8 mouse cellular contexts compared by ENCODE assay signal in the genomic region with DNA sequence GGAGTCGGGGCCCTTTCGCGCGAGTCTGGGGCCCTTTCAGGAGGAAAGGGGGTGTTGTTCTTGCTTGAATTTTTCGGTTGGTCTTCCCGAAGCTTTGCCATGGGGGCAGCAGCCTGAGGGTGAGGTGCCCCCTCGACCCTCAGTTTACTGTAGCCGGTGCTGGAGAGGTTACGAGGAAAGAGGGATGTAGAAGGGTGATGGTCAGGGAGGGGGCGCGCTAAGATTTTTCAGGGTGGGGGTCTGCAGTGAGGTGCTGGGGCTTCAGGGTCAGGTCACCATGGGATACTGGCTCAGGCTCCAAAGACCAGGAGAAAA. TPM values are rescaled to one million over a fixed set of nuclear protein-coding genes. Genes with fewer than 3 reads are reported as not detected.
A peak's percentile ranks its signal among the peaks of the same experiment; 100 is the strongest.
DNase-seq lines count a peak whose midpoint lies in the region; ATAC-seq and TF ChIP-seq lines count a peak whose summit lies in the region.

No protein-coding gene starts in this region.

- peak overlapping the region; percentile 79 for H3K9ac ChIP-seq in heart, embryonic 13.5 days
- H3K9ac ChIP-seq in CH12.LX (ENCODE audit: insufficient read depth, low read depth) = peak overlapping the region; percentile 82
- peak overlapping the region; percentile 64 for H3K9ac ChIP-seq in forebrain, embryonic 14.5 days (ENCODE audit: low read length)
- peak overlapping the region; percentile 49 for H3K9ac ChIP-seq in liver, embryonic 15.5 days

- H3K79me2 ChIP-seq in CH12.LX (replicated peaks; ENCODE audit: control insufficient read depth, extremely low read depth, insufficient read depth, poor library complexity, severe bottlenecking) = peaks cover 40% of the 10 kb centered on the region

- WGBS in heart, embryonic 13.5 days = under 1% methylated on average over 11 of the region's 11 CpGs
- WGBS in forebrain, embryonic 14.5 days = under 1% methylated on average over 11 of the region's 11 CpGs
- WGBS in liver, embryonic 15.5 days (ENCODE audit: insufficient replicate concordance) = 1% methylated on average over 11 of the region's 11 CpGs

- TF ChIP-seq RAD21 in CH12.LX (IDR thresholded peaks at IDR 0.05; ENCODE audit: low read depth, low read length) = no peak

- no peak for DNase-seq in heart, adult 11 months
- DNase-seq in CH12.LX (ENCODE audit: extremely low read depth) = no peak
- no peak for DNase-seq in forebrain, embryonic 14.5 days (ENCODE audit: low spot score)
- no peak for DNase-seq in spleen, postnatal 36 days (ENCODE audit: low spot score in 2 of 2)
- DNase-seq in cerebellum, adult 9-10 months = no peak
- no peak for DNase-seq in ovary, postnatal 36 days (ENCODE audit: low spot score)

- no peak for TF ChIP-seq POLR2A in CH12.LX (IDR thresholded peaks at IDR 0.05; ENCODE audit: low read depth, low read length)

- in situ Hi-C loops in CH12.LX (cut with MboI; ENCODE audit: low pct_ligation_motif_present, low pct_unique_long_range_greater_than_20kb, low sequenced_read_pairs) = no loop called here

- no peak overlapping the region for H3K27ac ChIP-seq in heart, embryonic 13.5 days (replicated peaks)
- no peak overlapping the region for H3K27ac ChIP-seq in CH12.LX (ENCODE audit: insufficient read depth, low read depth)
- no peak overlapping the region for H3K27ac ChIP-seq in forebrain, embryonic 14.5 days (ENCODE audit: low read depth, low read length)
- H3K27ac ChIP-seq in liver, embryonic 15.5 days (replicated peaks) = 0 out of 2 replicates have a peak overlapping the region, but pooled peaks have one; percentile 22

- TF ChIP-seq EP300 in CH12.LX (IDR thresholded peaks at IDR 0.05; ENCODE audit: low read length) = no peak

- H3K9me3 ChIP-seq in heart, embryonic 13.5 days = no peaks in the 10 kb centered on the region
- no peaks in the 10 kb centered on the region for H3K9me3 ChIP-seq in CH12.LX (replicated peaks; ENCODE audit: low read length)
- no peaks in the 10 kb centered on the region for H3K9me3 ChIP-seq in forebrain, embryonic 14.5 days (replicated peaks; ENCODE audit: control insufficient read depth, low read length)
- H3K9me3 ChIP-seq in liver, embryonic 15.5 days (replicated peaks) = no peaks in the 10 kb centered on the region

- peaks cover 59% of the 10 kb centered on the region for H3K4me1 ChIP-seq in heart, embryonic 13.5 days
- peaks cover 8 to 55% of the 10 kb centered on the region in 2 experiments for H3K4me1 ChIP-seq in CH12.LX (ENCODE audit: control insufficient read depth in 1 of 2, insufficient read depth in 2 of 2)
- H3K4me1 ChIP-seq in forebrain, embryonic 14.5 days (ENCODE audit: control insufficient read depth, insufficient read depth, low read length) = peaks cover 40% of the 10 kb centered on the region
- peaks cover 79% of the 10 kb centered on the region for H3K4me1 ChIP-seq in liver, embryonic 15.5 days (replicated peaks)

- no peak for ATAC-seq in heart, embryonic 13.5 days (ENCODE audit: extremely low read depth, insufficient number of reproducible peaks, low FRiP score, low TSS enrichment)
- ATAC-seq in forebrain, embryonic 14.5 days = no peak
- no peak for ATAC-seq in liver, embryonic 15.5 days (ENCODE audit: insufficient read depth)

- H3K4me3 ChIP-seq in heart, embryonic 13.5 days = peak overlapping the region; percentile 94
- H3K4me3 ChIP-seq in CH12.LX (replicated peaks in 1 of 3; ENCODE audit: low read depth in 2 of 3, low read length in 2 of 3, poor library complexity in 1 of 3) = peak overlapping the region; percentile 44 to 63 (median 47)
- peak overlapping the region; percentile 90 for H3K4me3 ChIP-seq in forebrain, embryonic 14.5 days (ENCODE audit: low read depth, low read length)
- peak overlapping the region; percentile 98 for H3K4me3 ChIP-seq in liver, embryonic 15.5 days (replicated peaks)

- dilution Hi-C loops in CH12.LX (cut with MboI; ENCODE audit: extremely low pct_ligation_motif_present, extremely low pct_unique_long_range_greater_than_20kb, low sequenced_read_pairs) = no loop called here

- peak overlapping the region; percentile 99 for H3K4me2 ChIP-seq in heart, embryonic 13.5 days
- H3K4me2 ChIP-seq in CH12.LX (ENCODE audit: insufficient read depth, low read depth, poor library complexity, severe bottlenecking) = peak overlapping the region; percentile 94
- H3K4me2 ChIP-seq in forebrain, embryonic 14.5 days (ENCODE audit: low read length) = peak overlapping the region; percentile 99
- peak overlapping the region; percentile 100 for H3K4me2 ChIP-seq in liver, embryonic 15.5 days

- H3K36me3 ChIP-seq in heart, embryonic 13.5 days = no peaks in the 10 kb centered on the region
- H3K36me3 ChIP-seq in CH12.LX (replicated peaks in 1 of 2; ENCODE audit: control insufficient read depth in 1 of 2, insufficient read depth in 1 of 2, low read length in 1 of 2) = no peaks in the 10 kb centered on the region
- no peaks in the 10 kb centered on the region for H3K36me3 ChIP-seq in forebrain, embryonic 14.5 days (ENCODE audit: control insufficient read depth, insufficient read depth, low read length)
- no peaks in the 10 kb centered on the region for H3K36me3 ChIP-seq in liver, embryonic 15.5 days (replicated peaks)

- TF ChIP-seq CTCF in CH12.LX (conservative IDR thresholded peaks at IDR 0.05 in 1 of 2, IDR thresholded peaks at IDR 0.05 in 1 of 2; ENCODE audit: low read depth in 2 of 2, low read length in 2 of 2) = 0 out of 4 replicates have a peak, but pooled peaks of 1 of the 2 experiments have one; percentile 3

- peaks cover 57% of the 10 kb centered on the region for H3K27me3 ChIP-seq in heart, embryonic 13.5 days (replicated peaks)
- H3K27me3 ChIP-seq in CH12.LX (replicated peaks) = peaks cover 19% of the 10 kb centered on the region
- H3K27me3 ChIP-seq in forebrain, embryonic 14.5 days (replicated peaks; ENCODE audit: control insufficient read depth, insufficient read depth, low read length) = peaks cover 45% of the 10 kb centered on the region
- H3K27me3 ChIP-seq in liver, embryonic 15.5 days = peaks cover 69% of the 10 kb centered on the region

TF ChIP-seq in CH12.LX, 34 proteins besides CTCF, POLR2A, EP300 and RAD21:
- TF ChIP-seq MAFK (IDR thresholded peaks at IDR 0.05; ENCODE audit: insufficient replicate concordance, low read length) (no peak), NELFE (IDR thresholded peaks at IDR 0.05; ENCODE audit: low read depth, low read length) (peak; percentile 27; the same call in 1 of the 2 replicates), MAX (IDR thresholded peaks at IDR 0.05; ENCODE audit: low read length) (0 out of 2 replicates have a peak, but pooled peaks have one; percentile 13), GABPA (IDR thresholded peaks at IDR 0.05; ENCODE audit: insufficient replicate concordance, low read depth, low read length) (no peak), USF1 (IDR thresholded peaks at IDR 0.05; ENCODE audit: low read depth, low read length) (no peak), MYC (IDR thresholded peaks at IDR 0.05; ENCODE audit: low read depth, low read length) (0 out of 2 replicates have a peak, but pooled peaks have one; percentile 34)
TF ChIP-seq in CH12.LX: peak in this region for 3.

RNA-seq across cellular contexts. Expression of a gene that starts 0.6 kb away (rescaled TPM):
- 2.3 and 3.1 TPM in 2 replicates for polyA plus RNA-seq in heart, embryonic 13.5 days (2015; fragmentation: Nextera tagmentation; extraction: Ambion mirVana)
- total RNA-seq in CH12.LX (2012; rRNA removed) = 28.7 and 32.1 TPM in 2 replicates
- 14.1 and 15.3 TPM in 2 replicates for total RNA-seq in CH12.LX (2014; rRNA removed)
- polyA plus RNA-seq in CH12.LX (2012; ENCODE audit: insufficient read length, low read depth) = 37.5 and 37.8 TPM in 2 replicates
- polyA plus RNA-seq in forebrain, embryonic 14.5 days (2014; fragmentation: Nextera tagmentation; extraction: Ambion mirVana) = 2.0 and 2.1 TPM in 2 replicates
- polyA plus RNA-seq in liver, embryonic 15.5 days (2015; fragmentation: Nextera tagmentation; extraction: Ambion mirVana) = 3.2 and 4.3 TPM in 2 replicates

RNA-seq across cellular contexts. Expression of a gene that starts 25.5 kb away (rescaled TPM):
- 19.4 and 21.6 TPM in 2 replicates for polyA plus RNA-seq in heart, embryonic 13.5 days (2015; fragmentation: Nextera tagmentation; extraction: Ambion mirVana)
- 4.4 and 5.1 TPM in 2 replicates for total RNA-seq in CH12.LX (2012; rRNA removed)
- total RNA-seq in CH12.LX (2014; rRNA removed) = 3.1 and 4.7 TPM in 2 replicates
- 6.7 and 8.4 TPM in 2 replicates for polyA plus RNA-seq in CH12.LX (2012; ENCODE audit: insufficient read length, low read depth)
- 7.1 and 7.4 TPM in 2 replicates for polyA plus RNA-seq in forebrain, embryonic 14.5 days (2014; fragmentation: Nextera tagmentation; extraction: Ambion mirVana)
- polyA plus RNA-seq in liver, embryonic 15.5 days (2015; fragmentation: Nextera tagmentation; extraction: Ambion mirVana) = 4.5 and 5.7 TPM in 2 replicates

RNA-seq across cellular contexts. Expression of a gene that starts 39.0 kb away (rescaled TPM):
- 69.9 and 75.6 TPM in 2 replicates for polyA plus RNA-seq in heart, embryonic 13.5 days (2015; fragmentation: Nextera tagmentation; extraction: Ambion mirVana)
- total RNA-seq in CH12.LX (2012; rRNA removed) = 28.4 and 29.3 TPM in 2 replicates
- total RNA-seq in CH12.LX (2014; rRNA removed) = 25.5 and 30.0 TPM in 2 replicates
- polyA plus RNA-seq in CH12.LX (2012; ENCODE audit: insufficient read length, low read depth) = 27.6 and 34.5 TPM in 2 replicates
- polyA plus RNA-seq in forebrain, embryonic 14.5 days (2014; fragmentation: Nextera tagmentation; extraction: Ambion mirVana) = 39.6 and 45.1 TPM in 2 replicates
- polyA plus RNA-seq in liver, embryonic 15.5 days (2015; fragmentation: Nextera tagmentation; extraction: Ambion mirVana) = 35.8 and 43.5 TPM in 2 replicates

Comparison
In these comparisons a context has a peak if more than half of its experiments do, and no peak if none do; other contexts are left out.
1. H3K4me3 ChIP-seq: peak in every context shown above with its lines; median percentile 98 in liver, embryonic 15.5 days; 94 in heart, embryonic 13.5 days; 90 in forebrain, embryonic 14.5 days; 47 in CH12.LX.